Mouse (Mus musculus) CD4-positive naive resting alpha-beta T cell, adult 57 days (primary cell): Measurements from ENCODE around the gene Gas1. TPM values are rescaled to one million over a fixed set of nuclear protein-coding genes. Genes with fewer than 3 reads are reported as not detected.

Experiments
- total RNA-seq: library from RNA; stranded (reverse); gene quantifications from one replicate; pipeline ENCODE4 v1.2.4, GENCODE M21; 2023

Gas1 gene
- 3.8 TPM for total RNA-seq

GRCm38 (mm10) chr13:60177106-60177796 lies at the start of gene Gas1:
TSS of gene Gas1 (minus strand) at chr13:60177365.

